Mouse (Mus musculus): Measurements from ENCODE around the gene Nasp. TPM values are rescaled to one million over a fixed set of nuclear protein-coding genes. Genes with fewer than 3 reads are reported as not detected.

Nasp gene
- total RNA-seq, 2 experiments from 2014 or later = 22.2 to 28.5 TPM

Other genes starting within 250 kb of the Nasp start
- gene Mast2, start 163.8 kb downstream of the Nasp start, total RNA-seq (2021) = 10 to 100 TPM; 50.1 to 59.8 TPM
- 10 to 100 TPM; 14.4 to 15.2 TPM for gene Ipp, start 120.4 kb downstream of the Nasp start, total RNA-seq (2021)
- gene Tmem69, start 72.0 kb downstream of the Nasp start, total RNA-seq (2021) = 10 to 100 TPM; 15.7 to 16.4 TPM
- 10 to 100 TPM; 32.0 to 34.3 TPM for gene Gpbp1l1, start 70.3 kb downstream of the Nasp start, total RNA-seq (2021)
- 1 to 10 TPM; 2.1 to 2.4 TPM for gene Ccdc17, start 31.3 kb downstream of the Nasp start, total RNA-seq (2021)
- gene Akr1a1, start 23.7 kb upstream of the Nasp start, total RNA-seq (2021) = 100 to 1,000 TPM; 300 to 334 TPM
- gene Prdx1, start 57.6 kb upstream of the Nasp start, total RNA-seq (2021) = 100 to 1,000 TPM; 241 to 242 TPM
- 10 to 100 TPM; 23.0 to 25.6 TPM for gene Mmachc, start 80.5 kb upstream of the Nasp start, total RNA-seq (2021)
- 1 to 10 TPM; 5.0 to 7.5 TPM for gene Ccdc163, start 80.6 kb upstream of the Nasp start, total RNA-seq (2021)
- gene Tesk2, start 93.0 kb upstream of the Nasp start, total RNA-seq (2021) = 1 to 10 TPM; 2.9 to 3.0 TPM
- 10 to 100 TPM in 1 of 2 experiments, 1 to 10 TPM in 1; 8.3 to 11.7 TPM for gene Toe1, start 179.7 kb upstream of the Nasp start, total RNA-seq (2021)
- 1 to 10 TPM; 1.4 to 3.9 TPM for gene Mutyh, start 179.8 kb upstream of the Nasp start, total RNA-seq (2021)
- gene Hpdl, start 193.8 kb upstream of the Nasp start, total RNA-seq (2021) = 1 to 10 TPM; 1.5 to 2.3 TPM
- gene Zswim5, start 249.4 kb upstream of the Nasp start, total RNA-seq (2021) = under 1 TPM; 0.35 to 0.47 TPM